Mouse (Mus musculus) MEL (cell line): Measurements from ENCODE around the gene Gm49601. TPM values are rescaled to one million over a fixed set of nuclear protein-coding genes. Genes with fewer than 3 reads are reported as not detected.

Experiments used
- DNase-seq: peaks from one replicate; pipeline ENCODE4 v3.0.0; 2011; ENCODE audit warnings: low read depth, low spot score
- H3K27ac ChIP-seq: 2 replicates; pipeline ENCODE4 v1.5.1; 2012; ENCODE audit warnings: low read depth, mild to moderate bottlenecking, control low read depth, low read length, moderate library complexity; ENCODE audit not compliant: control insufficient read depth
- H3K27me3 ChIP-seq, 2 experiments: fragments of 150-350 bp in 1 of 2; sonication (generic) in 1 of 2; 2 replicates each; pipeline ENCODE4 v1.6.1; 2012; ENCODE audit warnings: low read length in 2 of 2, mild to moderate bottlenecking in 2 of 2, improper control_type of control experiment in 1 of 2, moderate library complexity in 1 of 2; ENCODE audit not compliant: insufficient read depth in 2 of 2, control insufficient read depth in 1 of 2
- H3K36me3 ChIP-seq, 2 experiments: 2 replicates each; pipeline ENCODE4 v1.6.1; 2012 to 2014; ENCODE audit warnings: low read length in 2 of 2, improper control_type of control experiment in 1 of 2, inconsistent platforms in 1 of 2, mild to moderate bottlenecking in 1 of 2; ENCODE audit not compliant: insufficient read depth in 2 of 2, control insufficient read depth in 1 of 2
- H3K4me1 ChIP-seq, 2 experiments: fragments of 150-350 bp in 1 of 2; sonication (generic) in 1 of 2; 2 replicates each; pipeline ENCODE4 v1.6.1; 2012; ENCODE audit warnings: low read length in 2 of 2, improper control_type of control experiment in 1 of 2, mild to moderate bottlenecking in 1 of 2; ENCODE audit not compliant: insufficient read depth in 2 of 2, control insufficient read depth in 1 of 2
- H3K4me3 ChIP-seq, 2 experiments: fragments of 150-350 bp in 1 of 2; sonication (generic) in 1 of 2; 2 replicates each; pipeline ENCODE4 v1.5.1; 2012; ENCODE audit warnings: low read depth in 2 of 2, low read length in 2 of 2, mild to moderate bottlenecking in 2 of 2, moderate library complexity in 2 of 2, control low read depth in 1 of 2, improper control_type of control experiment in 1 of 2; ENCODE audit not compliant: control insufficient read depth in 1 of 2, insufficient read depth in 1 of 2
- H3K79me2 ChIP-seq: 2 replicates; pipeline ENCODE4 v1.6.1; 2012; ENCODE audit warnings: mild to moderate bottlenecking, low read length, moderate library complexity; ENCODE audit not compliant: control insufficient read depth, poor library complexity, insufficient read depth
- H3K9ac ChIP-seq: 2 replicates; pipeline ENCODE4 v1.6.1; 2012; ENCODE audit warnings: low read depth, mild to moderate bottlenecking, control low read depth, low read length, moderate library complexity; ENCODE audit not compliant: control insufficient read depth, poor library complexity, severe bottlenecking
- H3K9me3 ChIP-seq: fragments of 150-350 bp; sonication (generic); replicated peaks from 2 replicates; pipeline ENCODE4 v1.6.1; 2012; ENCODE audit warnings: mild to moderate bottlenecking, low read length, improper control_type of control experiment, moderate library complexity; ENCODE audit not compliant: insufficient read depth
- BHLHE40 ChIP-seq: IDR thresholded peaks from 2 replicates; pipeline ENCODE4 v1.6.1; 2012; ENCODE audit warnings: low read depth, mild to moderate bottlenecking, inconsistent platforms, low read length, improper control_type of control experiment, borderline replicate concordance
- CHD1 ChIP-seq: IDR thresholded peaks from 2 replicates; pipeline ENCODE4 v1.6.1; 2012; ENCODE audit warnings: low read depth, mild to moderate bottlenecking, inconsistent platforms, low read length, improper control_type of control experiment
- CHD2 ChIP-seq: IDR thresholded peaks from 2 replicates; pipeline ENCODE4 v1.6.1; 2011; ENCODE audit warnings: low read length, improper control_type of control experiment
- CTCF ChIP-seq, 3 experiments: IDR thresholded peaks in 2 of 3; conservative IDR thresholded peaks in 1 of 3; 2 replicates each; pipeline ENCODE4 v1.5.1; 2011 to 2012; ENCODE audit warnings: low read length in 3 of 3, low read depth in 2 of 3, mild to moderate bottlenecking in 2 of 3, improper control_type of control experiment in 1 of 3, inconsistent platforms in 1 of 3, mixed read lengths in 1 of 3, moderate library complexity in 1 of 3; ENCODE audit not compliant: control insufficient read depth in 1 of 3, insufficient read depth in 1 of 3, poor library complexity in 1 of 3, severe bottlenecking in 1 of 3
- E2F4 ChIP-seq: IDR thresholded peaks from 2 replicates; pipeline ENCODE4 v1.6.1; 2011; ENCODE audit warnings: low read depth, low read length, improper control_type of control experiment, borderline replicate concordance
- ELF1 ChIP-seq: IDR thresholded peaks from 2 replicates; pipeline ENCODE4 v1.6.1; 2014; ENCODE audit warnings: low read depth, mild to moderate bottlenecking, inconsistent platforms, low read length, improper control_type of control experiment, moderate library complexity
- ETS1 ChIP-seq: IDR thresholded peaks from 2 replicates; pipeline ENCODE4 v1.6.1; 2012; ENCODE audit warnings: low read depth, mild to moderate bottlenecking, inconsistent platforms, low read length, improper control_type of control experiment, moderate library complexity
- GABPA ChIP-seq: IDR thresholded peaks from 2 replicates; pipeline ENCODE4 v1.6.1; 2012; ENCODE audit warnings: low read depth, mild to moderate bottlenecking, inconsistent platforms, low read length, improper control_type of control experiment, moderate library complexity
- GATA1 ChIP-seq: IDR thresholded peaks from 2 replicates; pipeline ENCODE4 v1.6.1; 2011; ENCODE audit warnings: low read depth, low read length, improper control_type of control experiment
- KAT2A ChIP-seq: conservative IDR thresholded peaks from 2 replicates; pipeline ENCODE4 v1.6.1; 2012; ENCODE audit warnings: low read depth, low read length, improper control_type of control experiment, inconsistent platforms
- MAFK ChIP-seq: IDR thresholded peaks from 2 replicates; pipeline ENCODE4 v1.6.1; 2011; ENCODE audit warnings: low read depth, mild to moderate bottlenecking, low read length, improper control_type of control experiment, borderline replicate concordance
- MAX ChIP-seq: IDR thresholded peaks from 2 replicates; pipeline ENCODE4 v1.6.1; 2011; ENCODE audit warnings: low read length, improper control_type of control experiment
- MEF2A ChIP-seq: IDR thresholded peaks from 2 replicates; pipeline ENCODE4 v1.6.1; 2014; ENCODE audit warnings: low read depth, mild to moderate bottlenecking, inconsistent platforms, low read length, improper control_type of control experiment; ENCODE audit not compliant: poor library complexity, insufficient replicate concordance, severe bottlenecking; ENCODE audit errors: extremely low read depth
- MXI1 ChIP-seq: IDR thresholded peaks from 2 replicates; pipeline ENCODE4 v1.6.1; 2011; ENCODE audit warnings: mild to moderate bottlenecking, low read depth, low read length, improper control_type of control experiment
- MYB ChIP-seq: IDR thresholded peaks from 2 replicates; pipeline ENCODE4 v1.6.1; 2011; ENCODE audit warnings: mild to moderate bottlenecking, low read depth, low read length, improper control_type of control experiment
- MYC ChIP-seq: IDR thresholded peaks from 2 replicates; pipeline ENCODE4 v1.6.1; 2011; ENCODE audit warnings: low read depth, mild to moderate bottlenecking, low read length, improper control_type of control experiment, moderate library complexity
- NELFE ChIP-seq: IDR thresholded peaks from 2 replicates; pipeline ENCODE4 v1.6.1; 2011; ENCODE audit warnings: low read depth, low read length, improper control_type of control experiment
- NRF1 ChIP-seq: IDR thresholded peaks from 2 replicates; pipeline ENCODE4 v1.6.1; 2014; ENCODE audit warnings: low read depth, mild to moderate bottlenecking, inconsistent platforms, low read length, improper control_type of control experiment, moderate library complexity; ENCODE audit not compliant: poor library complexity, insufficient read depth, severe bottlenecking
- POLR2AphosphoS2 ChIP-seq: IDR thresholded peaks from 2 replicates; pipeline ENCODE4 v1.6.1; 2011; ENCODE audit warnings: low read length, improper control_type of control experiment
- POLR2AphosphoS5 ChIP-seq: IDR thresholded peaks from 2 replicates; pipeline ENCODE4 v1.6.1; 2012; ENCODE audit warnings: low read depth, borderline replicate concordance, mild to moderate bottlenecking, inconsistent platforms, low read length, moderate library complexity, mixed read lengths
- RCOR1 ChIP-seq: IDR thresholded peaks from 2 replicates; pipeline ENCODE4 v1.6.1; 2012; ENCODE audit warnings: low read depth, mild to moderate bottlenecking, inconsistent platforms, low read length, improper control_type of control experiment
- SIN3A ChIP-seq: IDR thresholded peaks from 2 replicates; pipeline ENCODE4 v1.6.1; 2012; ENCODE audit warnings: low read length, improper control_type of control experiment, inconsistent platforms
- SMC3 ChIP-seq: IDR thresholded peaks from 2 replicates; pipeline ENCODE4 v1.6.1; 2011; ENCODE audit warnings: low read depth, low read length, improper control_type of control experiment
- TBP ChIP-seq: IDR thresholded peaks from 2 replicates; pipeline ENCODE4 v1.8.0; 2011; ENCODE audit warnings: low read depth, low read length, improper control_type of control experiment
- TCF12 ChIP-seq: IDR thresholded peaks from 2 replicates; pipeline ENCODE4 v1.6.1; 2014; ENCODE audit warnings: low read depth, mild to moderate bottlenecking, inconsistent platforms, low read length, improper control_type of control experiment, moderate library complexity
- UBTF ChIP-seq: IDR thresholded peaks from 2 replicates; pipeline ENCODE4 v1.6.1; 2012; ENCODE audit warnings: low read depth, mild to moderate bottlenecking, inconsistent platforms, low read length, improper control_type of control experiment, moderate library complexity, borderline replicate concordance; ENCODE audit not compliant: insufficient read depth
- USF2 ChIP-seq, 2 experiments: IDR thresholded peaks; 2 replicates each; pipeline ENCODE4 v1.6.1; 2011 to 2012; ENCODE audit warnings: improper control_type of control experiment in 2 of 2, low read length in 2 of 2, borderline replicate concordance in 1 of 2, inconsistent platforms in 1 of 2, low read depth in 1 of 2, mild to moderate bottlenecking in 1 of 2; ENCODE audit not compliant: insufficient read depth in 1 of 2
- ZC3H11A ChIP-seq: IDR thresholded peaks from 2 replicates; pipeline ENCODE4 v1.6.1; 2012; ENCODE audit warnings: low read depth, mild to moderate bottlenecking, inconsistent platforms, low read length, improper control_type of control experiment
- ZNF384 ChIP-seq: IDR thresholded peaks from 2 replicates; pipeline ENCODE4 v1.6.1; 2012; ENCODE audit warnings: low read depth, mild to moderate bottlenecking, inconsistent platforms, low read length, improper control_type of control experiment
- polyA plus RNA-seq, 2 experiments: library from polyadenylated mRNA; stranded (reverse) in 1 of 2; unstranded in 1 of 2; fragments of >175 nt in 1 of 2; fragments of >200 nt in 1 of 2; gene quantifications; 2 replicates each; pipeline versions ENCODE4 v1.2.1 to v1.2.4; 2012; ENCODE audit warnings: low replicate concordance in 2 of 2, low read depth in 1 of 2; ENCODE audit not compliant: insufficient read length in 2 of 2, insufficient read depth in 1 of 2, missing spikeins in 1 of 2
- total RNA-seq: library from RNA; depleted of rRNA; stranded (reverse); fragments of 300-350 nt; gene quantifications from 2 replicates; pipeline ENCODE4 v1.2.3, GENCODE M21; 2012

Gm49601 gene
- total and polyA plus RNA-seq, 3 experiments = 1.5 to 4.6 TPM; not detected in 1

DNA sequence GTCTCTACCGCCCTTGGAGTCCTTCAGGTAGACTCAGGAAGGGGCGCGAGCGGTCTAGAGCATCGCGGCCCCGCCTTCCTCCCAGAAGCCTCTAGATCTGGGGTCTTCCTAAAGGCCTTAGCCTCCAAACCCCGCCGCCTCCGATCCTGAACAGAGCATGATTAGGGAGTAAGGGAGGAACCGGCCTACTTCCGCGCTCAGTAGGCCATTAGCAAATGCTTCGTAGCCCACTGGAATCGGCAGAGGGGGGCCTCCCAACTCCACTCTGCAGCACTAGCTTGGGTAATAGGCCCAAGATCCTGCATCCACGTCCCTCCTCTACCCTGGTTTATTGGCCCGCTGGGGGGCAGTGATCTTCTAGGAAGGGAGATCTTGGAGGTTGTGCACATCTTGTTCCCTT, 4.2 kb downstream of the Gm49601 start, which contains the start of gene Gp1bb:
TSS of gene Gp1bb (minus strand) at position 385 of the 400 bp plus-strand sequence.
- 0 out of 2 replicates have a peak, but pooled peaks cover 1% of the 10 kb centered on the region for H3K79me2 ChIP-seq
- H3K9ac ChIP-seq = no peak within 1 kb of the TSS
- no peak within 1 kb of the TSS for H3K27ac ChIP-seq
- H3K4me3 ChIP-seq = no peak within 1 kb of the TSS
- no peak for TF ChIP-seq MXI1
- no peak for TF ChIP-seq USF2 (IDR thresholded peaks at IDR 0.05; ENCODE audit: borderline replicate concordance in 1 of 2, insufficient read depth in 1 of 2, low read depth in 1 of 2, low read length in 2 of 2)
- TF ChIP-seq BHLHE40 = no peak
- TF ChIP-seq CTCF (IDR thresholded peaks at IDR 0.05 in 2 of 3, conservative IDR thresholded peaks at IDR 0.05 in 1 of 3; ENCODE audit: control insufficient read depth in 1 of 3, insufficient read depth in 1 of 3, low read depth in 2 of 3, low read length in 3 of 3, poor library complexity in 1 of 3, severe bottlenecking in 1 of 3) = no peak
- no peak for TF ChIP-seq NRF1
- TF ChIP-seq MYC = no peak
- no peak for TF ChIP-seq POLR2AphosphoS5
- TF ChIP-seq TCF12 = no peak
- no peak for TF ChIP-seq MAFK
- no peak for TF ChIP-seq ZNF384
- TF ChIP-seq KAT2A = no peak
- no peak for TF ChIP-seq ETS1
- TF ChIP-seq GABPA = no peak
- no peak for TF ChIP-seq E2F4
- TF ChIP-seq MYB = no peak
- no peak for TF ChIP-seq ELF1
- no peak for TF ChIP-seq SMC3
- TF ChIP-seq NELFE = no peak
- TF ChIP-seq, all 39 proteins: peak for 0
- Histone ChIP-seq H3K9me3 (no peaks in the 10 kb centered on the region), H3K4me1 (peaks cover 3 to 12% of the 10 kb centered on the region in 2 experiments), H3K27me3 (no peaks in the 10 kb centered on the region), H3K36me3 (peaks cover 0 to 6% of the 10 kb centered on the region in 2 experiments; a peak in 1 of 4 replicates)
- DNase-seq = no peak

DNA sequence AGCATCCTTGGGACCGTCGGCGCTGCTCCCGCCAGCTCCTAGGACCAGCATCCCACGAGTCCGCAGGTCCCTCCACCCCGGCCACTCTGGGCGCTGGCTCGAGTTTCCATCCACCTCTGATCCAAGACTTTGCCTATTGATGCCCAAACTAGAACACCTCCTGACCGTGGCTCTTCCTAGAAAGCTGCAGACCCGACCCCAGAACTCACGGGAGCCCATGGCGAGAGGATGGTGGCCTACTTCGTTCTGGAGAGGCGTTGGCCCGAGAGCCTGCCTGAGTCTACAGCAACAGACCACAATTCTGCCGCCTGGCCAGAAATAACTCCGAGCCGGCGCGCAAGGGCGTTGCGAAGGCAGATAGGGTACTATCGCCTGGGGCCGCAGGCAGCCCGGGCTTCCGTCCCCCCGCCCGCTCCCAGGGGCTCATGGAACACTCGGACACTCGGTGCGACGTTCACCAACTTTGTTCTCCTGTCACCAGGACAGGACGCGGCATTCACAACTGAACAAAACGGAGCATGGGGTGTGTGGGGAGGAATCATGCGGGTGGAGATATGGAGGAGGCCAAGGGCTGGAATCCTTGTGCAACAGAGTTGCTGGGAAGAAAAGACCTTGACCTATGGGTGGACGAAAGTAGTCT, 4.7 kb downstream of the Gm49601 start:
- peaks cover 0 to 6% of the 10 kb centered on the region in 2 experiments; a peak in 1 of 4 replicates for H3K36me3 ChIP-seq
- 0 out of 2 replicates have a peak, but pooled peaks cover 1% of the 10 kb centered on the region for H3K79me2 ChIP-seq
- H3K9me3 ChIP-seq = no peaks in the 10 kb centered on the region
- no peak overlapping the region for H3K4me3 ChIP-seq
- H3K27ac ChIP-seq = no peak overlapping the region
- no peak for TF ChIP-seq CHD2
- TF ChIP-seq NELFE = no peak
- no peak for TF ChIP-seq GABPA
- no peak for TF ChIP-seq POLR2AphosphoS2
- TF ChIP-seq MAX = no peak
- TF ChIP-seq MXI1 = no peak
- no peak for TF ChIP-seq TCF12
- TF ChIP-seq TBP = no peak
- no peak for TF ChIP-seq ZC3H11A
- TF ChIP-seq RCOR1 = no peak
- TF ChIP-seq GATA1 = no peak
- TF ChIP-seq UBTF = no peak
- TF ChIP-seq CHD1 = no peak
- no peak for TF ChIP-seq SIN3A
- TF ChIP-seq NRF1 = no peak
- no peak for TF ChIP-seq E2F4
- TF ChIP-seq BHLHE40 = no peak
- no peak for TF ChIP-seq MEF2A
- H3K27me3 ChIP-seq = no peaks in the 10 kb centered on the region
- DNase-seq = no peak
- H3K4me1 ChIP-seq = peaks cover 3 to 11% of the 10 kb centered on the region in 2 experiments
- H3K9ac ChIP-seq = no peak overlapping the region
